Mouse (Mus musculus) CH12F3 (cell line): ENCODE results near the gene Polr3g.
"Not testable (repeated sequence)": the region's sequence is repeated elsewhere in the genome, so short reads cannot be mapped to it uniquely, and the experiment has no call there.

Experiments used
- in situ Hi-C: fragments of 300-500 bp; cut with MboI; formaldehyde crosslinking; loops from 2 replicates; pipeline ENCODE4 v1.14.3; 2020; ENCODE audit warnings: low sequenced_read_pairs

Polr3g gene

GRCm38 (mm10) chr13:81632720-81633415 lies 77.9 kb downstream of the Polr3g start, which contains the start of gene Adgrv1:
Gene Adgrv1, minus strand, starts transcription at chr13:81633154.
- in situ Hi-C loops = no loop called here

- in situ Hi-C loops = no loop called here
Observed at GRCm38 (mm10) chr13:81630566-81630965, 80.2 kb downstream of the Polr3g start.

GRCm38 (mm10) chr13:81629395-81629794 lies 81.4 kb downstream of the Polr3g start:
- in situ Hi-C loops = no loop called here

GRCm38 (mm10) chr13:81628631-81629190 lies 82.1 kb downstream of the Polr3g start:
- in situ Hi-C loops = no loop called here

- in situ Hi-C loops = not testable (repeated sequence)
Observed at GRCm38 (mm10) chr13:81627861-81628260, 83.0 kb downstream of the Polr3g start.
